Mouse (Mus musculus): Measurements from ENCODE around the gene Map7. TPM values are rescaled to one million over a fixed set of nuclear protein-coding genes. Genes with fewer than 3 reads are reported as not detected.

Map7 gene
- total RNA-seq, 2 experiments from 2014 or later, result 102 to 118 TPM

DNA sequence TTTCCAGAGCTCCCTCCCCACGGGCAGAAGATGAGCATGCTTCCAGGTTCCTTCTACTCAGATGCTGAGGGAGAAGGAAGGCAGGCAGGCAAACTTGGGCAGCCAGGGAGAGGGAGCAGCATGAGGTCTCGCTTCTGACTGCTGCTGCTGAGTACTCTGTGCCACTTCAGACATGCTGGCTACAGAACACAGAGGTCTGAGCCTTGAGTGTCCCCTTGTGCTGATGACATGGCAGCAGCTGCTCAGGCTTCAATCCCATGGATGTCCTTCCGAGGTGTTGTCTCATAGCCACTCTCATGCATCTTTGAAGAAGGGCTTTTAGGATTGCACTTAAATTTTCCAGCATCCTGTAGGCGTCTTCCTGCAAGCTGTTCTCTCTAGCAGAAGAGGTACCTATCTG lies 23.5 kb downstream of the Map7 start:
- peak overlapping the region; percentile 57 for H3K4me3 ChIP-seq
- peak in 1 of 2 experiments; percentile 32 for DNase-seq (ENCODE audit: extremely low spot score in 1 of 2, low spot score in 2 of 2)
- TF ChIP-seq CTCF (IDR thresholded peaks at IDR 0.05), result no peak
- intact Hi-C loops (cut with DNase I), result loop anchor here (2.0 to 10.0 kb wide), 3 partner anchors 23 to 783 kb away; partner anchors contain the start of genes Ahi1 and Map7
- H3K27ac ChIP-seq, result peak overlapping the region; percentile 97

DNA sequence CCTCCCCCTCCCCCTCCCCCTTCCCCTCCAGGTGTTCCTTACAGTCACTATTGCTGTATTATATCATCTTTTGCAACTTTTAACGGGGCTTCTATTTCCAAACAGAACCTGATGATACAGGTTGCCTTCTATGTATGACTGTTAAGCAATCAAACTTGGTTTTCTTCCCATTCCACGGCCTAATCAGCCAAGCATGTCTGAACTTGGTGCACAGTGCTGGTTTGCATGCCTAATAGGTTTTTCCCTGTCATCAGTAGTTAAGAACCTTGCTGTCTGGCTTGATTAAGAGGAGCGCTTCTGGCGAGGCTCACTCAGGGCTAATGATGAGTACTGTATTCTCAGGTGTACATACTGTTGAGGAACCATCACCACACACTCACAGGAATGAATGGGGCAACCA lies 25.5 kb downstream of the Map7 start:
- H3K4me3 ChIP-seq, result 0 out of 2 replicates have a peak overlapping the region, but pooled peaks have one; percentile 16
- H3K27ac ChIP-seq, result peak overlapping the region; percentile 55
- no peak for TF ChIP-seq CTCF (IDR thresholded peaks at IDR 0.05)
- intact Hi-C loops (cut with DNase I), result loop anchor here (10.0 kb wide), 1 partner anchor 781 kb away; the partner anchor contains the start of gene Ahi1
- no peak for DNase-seq (ENCODE audit: extremely low spot score in 1 of 2, low spot score in 2 of 2)

DNA sequence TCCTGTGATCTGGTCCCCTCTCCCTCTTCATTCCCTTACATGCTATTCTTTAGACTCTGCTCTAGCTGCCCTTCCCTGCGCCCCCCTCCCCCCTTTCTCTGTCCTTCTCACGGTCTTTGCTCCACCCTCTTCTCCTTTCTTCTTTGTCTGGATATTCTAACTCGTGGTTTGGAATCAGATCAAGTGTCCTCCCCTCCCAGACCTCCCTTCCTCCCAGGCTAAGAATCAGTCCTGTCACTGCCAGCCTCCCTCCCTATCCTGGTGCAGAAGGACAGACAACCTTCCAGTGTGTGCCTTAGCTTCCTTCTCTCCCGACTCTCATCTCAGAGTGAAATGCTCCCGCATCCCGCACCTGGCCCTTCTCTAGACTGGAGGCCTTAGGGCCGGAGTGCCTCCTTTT lies 27.8 kb downstream of the Map7 start:
- H3K4me3 ChIP-seq, result no peak overlapping the region
- intact Hi-C loops (cut with DNase I), result loop anchor here (10.0 kb wide), 1 partner anchor 779 kb away; the partner anchor contains the start of gene Ahi1
- H3K27ac ChIP-seq, result peak overlapping the region; percentile 24
- no peak for DNase-seq (ENCODE audit: extremely low spot score in 1 of 2, low spot score in 2 of 2)
- no peak for TF ChIP-seq CTCF (IDR thresholded peaks at IDR 0.05)

GRCm38 (mm10) chr10:20178807-20179605 lies 30.7 kb downstream of the Map7 start:
- intact Hi-C loops (cut with DNase I), result loop anchor here (10.0 kb wide), 1 partner anchor 776 kb away; the partner anchor contains the start of gene Ahi1
- DNase-seq (ENCODE audit: extremely low spot score in 1 of 2, low spot score in 2 of 2), result no peak

DNA sequence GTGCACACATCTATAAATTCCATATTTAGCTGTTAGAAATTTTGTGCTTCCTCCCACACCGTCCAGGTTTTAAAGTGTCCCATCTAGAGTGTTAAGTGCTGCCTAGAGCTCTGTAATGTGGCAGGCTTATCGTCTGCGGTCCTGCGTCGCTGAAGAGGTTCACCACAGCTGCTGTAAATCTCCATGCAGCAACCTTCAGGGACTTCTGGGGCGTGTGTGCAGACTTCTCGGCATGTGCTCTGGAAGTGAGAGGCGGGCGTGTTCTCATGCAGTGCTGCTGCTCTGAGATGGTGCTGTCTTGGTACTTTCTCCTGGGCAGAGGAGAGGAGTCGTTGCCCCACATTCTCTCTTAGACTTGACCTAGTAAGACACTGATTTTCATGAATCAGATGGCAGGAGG lies 32.9 kb downstream of the Map7 start:
- H3K27ac ChIP-seq, result peak overlapping the region; percentile 57; the same call in 1 of the 2 replicates
- no peak overlapping the region for H3K4me3 ChIP-seq
- intact Hi-C loops (cut with DNase I), result no loop called here
- no peak for TF ChIP-seq CTCF (IDR thresholded peaks at IDR 0.05)
- no peak for DNase-seq (ENCODE audit: extremely low spot score in 1 of 2, low spot score in 2 of 2)

More at GRCm38 (mm10) chr10:20178807-20179605, 30.7 kb downstream of the Map7 start:
- Histone ChIP-seq H3K27ac (peak overlapping the region; percentile 62), H3K4me3 (no peak overlapping the region)
- TF ChIP-seq CTCF (IDR thresholded peaks at IDR 0.05), result no peak

GRCm38 (mm10) chr10:20181680-20182399 lies 33.6 kb downstream of the Map7 start:
- DNase-seq (ENCODE audit: extremely low spot score in 1 of 2, low spot score in 2 of 2), result no peak
- intact Hi-C loops (cut with DNase I), result no loop called here
- no peak for TF ChIP-seq CTCF (IDR thresholded peaks at IDR 0.05)
- peak overlapping the region; percentile 57; the same call in 1 of the 2 replicates for H3K27ac ChIP-seq
- no peak overlapping the region for H3K4me3 ChIP-seq

DNA sequence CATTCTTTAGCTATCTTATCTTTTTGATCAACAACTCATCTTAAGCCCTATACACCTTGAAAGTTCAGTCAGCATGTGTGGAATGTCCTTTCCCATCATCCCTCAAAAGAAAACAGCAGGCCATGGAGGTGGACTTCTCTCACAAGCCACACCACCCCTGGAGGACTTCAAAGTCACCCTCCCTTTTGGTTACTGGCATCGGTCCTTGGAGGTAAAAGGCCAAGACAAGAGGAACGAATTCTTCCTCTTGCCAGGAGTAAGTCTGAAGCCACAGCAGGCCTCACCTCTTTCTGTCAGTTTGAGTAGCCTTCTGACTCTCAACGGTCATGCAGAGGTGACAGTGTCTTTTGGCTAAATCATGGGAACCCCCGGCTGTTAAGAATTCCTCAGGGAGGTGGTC lies 36.1 kb downstream of the Map7 start:
- Histone ChIP-seq H3K27ac (no peak overlapping the region), H3K4me3 (no peak overlapping the region)
- no peak for DNase-seq (ENCODE audit: extremely low spot score in 1 of 2, low spot score in 2 of 2)
- no peak for TF ChIP-seq CTCF (IDR thresholded peaks at IDR 0.05)
- intact Hi-C loops (cut with DNase I), result no loop called here

DNA sequence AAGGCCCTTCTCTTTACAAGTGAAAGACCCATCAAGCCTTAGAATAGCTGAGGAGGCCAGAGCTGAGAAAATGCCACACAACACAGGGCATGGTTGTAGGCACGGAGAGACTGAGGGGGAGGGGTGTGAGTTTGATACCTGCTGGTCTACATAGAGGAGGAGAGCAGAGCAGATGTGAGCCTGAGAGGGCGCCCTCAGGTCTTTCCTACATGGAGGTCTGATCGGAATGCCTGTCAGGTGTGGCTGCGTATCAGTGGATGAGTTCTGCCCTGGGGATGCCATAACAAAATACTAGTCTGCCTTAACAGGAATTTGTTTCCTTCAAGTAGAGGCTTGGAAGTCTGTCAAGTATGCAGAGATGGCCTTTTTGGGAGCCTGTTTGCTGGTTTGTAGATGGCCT lies 37.0 kb downstream of the Map7 start:
- TF ChIP-seq CTCF (IDR thresholded peaks at IDR 0.05), result no peak
- no peak for DNase-seq (ENCODE audit: extremely low spot score in 1 of 2, low spot score in 2 of 2)
- Histone ChIP-seq H3K4me3 (no peak overlapping the region), H3K27ac (no peak overlapping the region)
- intact Hi-C loops (cut with DNase I), result no loop called here

GRCm38 (mm10) chr10:20185806-20186205 lies 37.5 kb downstream of the Map7 start:
- intact Hi-C loops (cut with DNase I), result no loop called here
- no peak for TF ChIP-seq CTCF (IDR thresholded peaks at IDR 0.05)
- H3K27ac ChIP-seq, result no peak overlapping the region

GRCm38 (mm10) chr10:20186800-20187273 lies 38.6 kb downstream of the Map7 start:
- H3K27ac ChIP-seq, result no peak overlapping the region
- TF ChIP-seq CTCF (IDR thresholded peaks at IDR 0.05), result no peak
- no peak for DNase-seq (ENCODE audit: extremely low spot score in 1 of 2, low spot score in 2 of 2)
- no peak overlapping the region for H3K4me3 ChIP-seq
- intact Hi-C loops (cut with DNase I), result no loop called here

More at GRCm38 (mm10) chr10:20185806-20186205, 37.5 kb downstream of the Map7 start:
- DNase-seq (ENCODE audit: extremely low spot score in 1 of 2, low spot score in 2 of 2), result no peak
- H3K4me3 ChIP-seq, result no peak overlapping the region

DNA sequence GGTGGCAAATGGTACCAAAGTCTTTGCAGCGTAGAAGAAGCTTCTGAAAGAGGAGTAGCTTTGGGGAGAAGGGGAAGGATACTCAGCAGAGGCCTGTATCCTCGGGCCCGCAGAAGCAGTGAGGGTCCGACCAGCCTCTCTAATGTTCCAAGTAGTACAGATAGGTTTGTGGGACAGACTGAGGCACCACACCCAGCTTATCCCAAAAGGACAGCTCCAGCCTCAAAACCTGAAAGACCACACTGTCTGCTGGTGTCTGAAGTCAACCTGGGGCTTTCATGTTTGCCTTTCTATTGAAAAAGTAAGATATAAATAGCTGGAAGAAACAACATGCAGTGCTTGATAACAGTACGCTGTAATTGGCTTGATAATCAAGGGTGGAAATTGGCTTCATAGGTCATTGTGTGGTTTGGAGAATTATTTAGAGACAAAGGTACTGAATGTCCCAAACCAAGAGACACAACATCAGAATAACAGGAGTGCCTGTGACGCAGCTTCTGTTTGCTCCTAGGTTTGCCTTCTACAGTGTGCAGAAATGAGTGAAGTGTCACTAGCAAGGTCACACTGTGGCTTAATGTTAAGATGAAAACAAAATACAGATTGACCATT lies 42.0 kb downstream of the Map7 start:
- intact Hi-C loops (cut with DNase I), result no loop called here
- Histone ChIP-seq H3K27ac (no peak overlapping the region), H3K4me3 (no peak overlapping the region)
- DNase-seq (ENCODE audit: extremely low spot score in 1 of 2, low spot score in 2 of 2), result no peak
- no peak for TF ChIP-seq CTCF (IDR thresholded peaks at IDR 0.05)
